Mouse (Mus musculus): ENCODE results near the gene Nqo1. TPM values are rescaled to one million over a fixed set of nuclear protein-coding genes. Genes with fewer than 3 reads are reported as not detected.
A peak's percentile ranks its signal among the peaks of the same experiment; 100 is the strongest.

The Nqo1 gene
- total RNA-seq, 2 experiments from 2014 or later, result 27.9 to 33.4 TPM

DNA sequence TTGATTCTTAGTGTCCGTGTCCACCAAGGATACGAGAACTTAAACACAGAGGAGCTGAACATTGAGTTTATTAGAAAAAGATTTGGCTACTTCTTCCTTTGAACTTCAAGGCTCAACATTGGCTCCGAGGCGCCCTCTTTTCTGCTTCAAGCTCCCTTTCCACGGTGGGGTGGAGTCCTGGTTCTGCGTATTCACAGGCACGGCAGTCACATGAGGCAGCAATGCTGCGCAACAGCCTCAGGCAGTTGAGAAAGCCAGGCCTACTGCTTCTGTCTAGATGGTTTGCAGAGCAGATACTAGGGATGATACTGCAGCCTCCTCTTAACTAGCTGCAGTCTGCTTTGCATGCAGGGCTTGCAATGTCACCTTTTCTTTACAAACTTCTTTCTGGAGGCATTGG, 9.5 kb upstream of the Nqo1 start:
- intact Hi-C loops (cut with DNase I), result loop anchor here (5.0 kb wide), 1 partner anchor 165 kb away; no protein-coding TSS in a partner anchor
- no peak for DNase-seq (ENCODE audit: low spot score)

DNA sequence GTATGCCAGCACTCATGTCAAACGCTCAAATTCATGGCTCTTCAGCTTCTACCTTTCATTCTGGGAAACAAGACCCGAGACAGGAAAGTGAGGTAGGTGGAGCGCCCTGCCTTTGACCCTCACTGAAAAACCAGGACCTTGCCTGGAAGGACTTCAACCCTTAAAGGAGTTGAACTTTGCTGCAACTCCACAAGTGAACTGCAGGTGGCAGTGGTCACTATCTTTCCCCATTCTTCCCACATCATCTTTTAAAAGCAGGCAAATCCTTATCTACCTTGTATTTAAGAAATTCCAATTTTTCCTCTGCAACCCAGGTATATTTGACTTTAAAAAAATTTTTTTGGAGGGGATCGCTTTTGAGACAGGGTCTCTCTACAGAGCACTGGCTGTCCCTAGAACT, 8.4 kb upstream of the Nqo1 start:
- intact Hi-C loops (cut with DNase I), result loop anchor here (5.0 kb wide), 1 partner anchor 166 kb away; no protein-coding TSS in a partner anchor

DNA sequence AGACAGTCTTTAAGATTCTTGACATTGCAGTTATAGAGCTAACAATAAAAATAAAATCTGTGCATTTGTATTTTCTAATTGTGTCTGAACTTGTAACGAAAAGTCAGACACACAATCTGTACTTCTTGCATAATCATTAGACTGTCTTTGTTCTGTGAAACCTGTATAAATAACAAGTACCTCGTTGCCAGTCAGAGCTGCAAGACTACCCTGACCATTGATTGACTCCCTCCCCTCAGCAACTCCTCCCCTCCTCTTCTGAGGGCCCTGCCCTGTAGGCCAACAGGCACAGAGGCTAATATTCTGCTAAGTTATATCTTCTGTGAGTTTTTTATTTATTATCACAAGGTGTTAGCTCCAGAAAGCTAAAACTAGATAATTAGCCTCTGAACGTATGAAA, 2.9 kb upstream of the Nqo1 start:
- no peak for DNase-seq (ENCODE audit: low spot score)
- intact Hi-C loops (cut with DNase I), result no loop called here

More for the DNA sequence above, 8.4 kb upstream of the Nqo1 start:
- no peak for DNase-seq (ENCODE audit: low spot score)

DNA sequence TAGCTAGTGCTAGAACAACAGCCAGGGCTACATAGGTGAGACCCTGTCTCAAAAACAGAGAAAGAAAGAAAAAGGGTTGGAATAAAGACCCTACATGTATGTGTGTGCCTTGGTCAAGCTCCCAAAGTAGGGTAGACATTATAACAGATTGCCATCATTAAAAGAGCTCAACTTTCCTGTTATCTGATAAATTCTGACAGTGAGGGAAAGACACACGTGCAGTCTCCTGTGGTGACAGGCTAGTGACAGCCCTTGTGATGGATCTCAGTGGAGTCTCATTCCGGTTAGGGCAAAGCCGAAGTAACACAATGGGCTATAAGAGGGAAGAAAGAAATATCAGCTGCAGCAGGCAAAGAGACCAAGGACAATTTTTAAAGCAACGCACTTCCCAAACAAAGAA, 1.1 kb upstream of the Nqo1 start:
- intact Hi-C loops (cut with DNase I), result no loop called here
- no peak for DNase-seq (ENCODE audit: low spot score)

DNA sequence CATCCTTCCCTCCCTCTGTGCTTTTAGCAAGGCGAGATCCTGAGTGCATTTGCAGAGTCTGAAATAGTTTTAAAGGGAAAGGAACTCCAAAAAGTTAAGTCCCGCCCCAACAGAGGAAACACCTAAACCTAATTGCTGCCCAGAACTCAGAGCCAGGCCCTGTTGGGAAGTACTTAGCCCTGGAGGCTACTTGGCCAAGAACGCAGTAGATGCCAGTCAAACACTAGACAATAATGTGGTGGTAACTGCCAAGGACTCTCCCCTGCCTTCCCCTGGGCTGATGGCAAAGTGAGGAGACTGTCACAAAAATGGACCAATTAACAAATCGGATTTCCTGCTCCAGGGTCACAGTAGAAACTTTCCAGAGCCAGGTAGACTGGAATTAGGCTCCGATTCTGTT, 1.1 kb downstream of the Nqo1 start:
- intact Hi-C loops (cut with DNase I), result no loop called here
- no peak for DNase-seq (ENCODE audit: low spot score)

DNA sequence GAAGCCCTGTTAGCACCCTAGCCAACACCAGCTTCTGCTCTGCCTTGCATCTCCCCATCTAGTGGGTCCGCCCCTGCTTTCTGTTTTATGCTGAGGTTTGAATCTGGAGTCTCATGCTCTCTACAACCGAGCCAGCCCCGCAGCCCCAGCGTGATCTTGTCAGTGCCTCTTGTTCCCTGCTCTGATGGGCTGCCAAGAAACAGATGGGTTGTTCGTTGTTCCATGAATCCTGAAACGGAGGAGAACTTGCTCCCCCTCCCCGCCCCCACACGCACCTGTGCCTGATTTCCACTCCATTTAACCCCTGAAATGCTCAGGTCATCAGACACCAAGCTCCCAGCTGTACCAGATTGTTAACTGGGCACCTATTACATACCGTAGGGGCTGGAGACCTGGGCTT, 3.5 kb downstream of the Nqo1 start:
- intact Hi-C loops (cut with DNase I), result no loop called here
- no peak for DNase-seq (ENCODE audit: low spot score)

DNA sequence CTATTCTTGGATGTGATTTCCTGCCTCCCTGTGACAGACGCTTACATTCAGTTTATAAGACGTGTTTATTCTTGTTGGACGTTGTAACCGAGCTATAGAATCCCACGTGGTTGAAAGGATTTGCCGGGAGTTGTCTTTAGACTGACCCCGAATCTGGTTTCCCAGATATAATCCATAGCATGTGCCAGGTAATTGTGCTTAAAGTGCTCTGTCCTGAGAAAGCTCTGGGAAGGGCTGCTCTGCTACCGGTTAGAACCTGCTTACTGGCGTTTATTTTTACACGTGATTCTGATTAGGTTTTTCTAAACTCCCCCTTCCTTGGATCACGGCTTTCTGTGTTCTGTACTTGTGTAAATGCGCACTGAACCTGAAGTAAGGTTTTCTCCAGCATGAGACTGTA, 5.3 kb downstream of the Nqo1 start:
- DNase-seq (ENCODE audit: low spot score), result no peak
- intact Hi-C loops (cut with DNase I), result no loop called here

DNA sequence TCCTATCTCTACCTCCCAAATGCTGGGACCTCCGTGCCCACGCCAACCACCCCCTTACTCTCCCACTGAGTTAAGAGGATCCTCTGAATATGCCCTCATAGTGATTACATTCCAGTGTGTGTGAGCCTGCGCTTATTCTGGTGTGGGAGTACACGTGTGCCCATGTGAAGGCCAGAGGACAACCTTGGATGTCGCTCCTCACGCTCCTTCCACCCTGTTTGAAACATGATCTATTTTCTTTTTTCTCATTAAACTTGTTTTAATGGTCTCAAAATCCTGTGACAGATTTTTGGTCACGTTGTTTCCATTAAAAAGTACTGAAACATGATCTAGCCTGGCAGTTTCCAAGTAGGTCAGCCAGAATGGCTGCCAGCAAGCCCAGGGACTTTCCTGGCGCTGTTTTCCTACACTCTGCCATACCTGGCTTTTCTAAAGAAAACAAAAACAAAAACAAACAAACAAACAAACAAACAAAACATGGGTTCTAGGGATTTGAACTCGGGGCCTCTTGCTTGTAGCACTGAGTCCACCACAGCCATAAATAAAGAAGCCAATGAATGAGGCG, 6.8 kb downstream of the Nqo1 start:
- no peak for DNase-seq (ENCODE audit: low spot score)
- intact Hi-C loops (cut with DNase I), result no loop called here

DNA sequence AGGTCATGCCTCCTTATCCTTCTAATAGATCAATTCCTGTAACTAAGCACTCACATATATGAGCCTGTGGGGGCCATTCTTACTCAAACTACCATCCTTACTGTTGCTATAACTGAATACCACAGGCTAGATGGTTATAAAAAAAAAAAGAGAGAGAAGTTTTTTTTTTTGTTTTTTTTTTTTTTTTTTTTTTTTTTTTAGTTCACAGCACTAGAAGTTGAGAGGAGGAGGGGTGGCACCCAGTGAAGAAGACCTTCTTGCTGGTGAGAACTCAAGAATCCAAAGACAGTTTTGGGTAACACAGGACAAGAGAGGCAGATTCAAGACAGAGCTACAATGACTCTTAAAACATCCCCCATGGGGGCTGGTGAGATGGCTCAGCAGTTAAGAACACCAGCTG, 7.6 kb downstream of the Nqo1 start:
- intact Hi-C loops (cut with DNase I), result no loop called here

DNA sequence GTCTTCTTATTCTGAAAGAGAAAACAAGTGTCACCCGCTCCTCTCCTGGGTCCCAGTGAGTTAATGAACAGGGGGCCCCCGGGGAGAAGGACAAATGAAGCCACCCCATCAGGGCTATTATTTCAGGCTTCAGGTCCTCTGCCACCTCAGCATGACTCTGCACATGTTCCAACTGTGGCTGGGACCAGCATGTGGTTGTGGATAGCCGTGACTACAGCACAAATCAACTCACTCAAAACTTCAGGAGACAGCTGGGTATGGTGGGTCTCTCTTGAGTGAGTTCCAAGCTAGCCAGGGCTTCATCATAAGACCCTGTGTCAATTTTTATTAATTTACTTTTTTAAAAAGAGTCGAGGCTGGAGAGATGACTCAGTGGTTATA, 11.9 kb downstream of the Nqo1 start:
- intact Hi-C loops (cut with DNase I), result no loop called here
- DNase-seq (ENCODE audit: low spot score), result no peak

More for the DNA sequence above, 7.6 kb downstream of the Nqo1 start:
- DNase-seq (ENCODE audit: low spot score), result no peak

DNA sequence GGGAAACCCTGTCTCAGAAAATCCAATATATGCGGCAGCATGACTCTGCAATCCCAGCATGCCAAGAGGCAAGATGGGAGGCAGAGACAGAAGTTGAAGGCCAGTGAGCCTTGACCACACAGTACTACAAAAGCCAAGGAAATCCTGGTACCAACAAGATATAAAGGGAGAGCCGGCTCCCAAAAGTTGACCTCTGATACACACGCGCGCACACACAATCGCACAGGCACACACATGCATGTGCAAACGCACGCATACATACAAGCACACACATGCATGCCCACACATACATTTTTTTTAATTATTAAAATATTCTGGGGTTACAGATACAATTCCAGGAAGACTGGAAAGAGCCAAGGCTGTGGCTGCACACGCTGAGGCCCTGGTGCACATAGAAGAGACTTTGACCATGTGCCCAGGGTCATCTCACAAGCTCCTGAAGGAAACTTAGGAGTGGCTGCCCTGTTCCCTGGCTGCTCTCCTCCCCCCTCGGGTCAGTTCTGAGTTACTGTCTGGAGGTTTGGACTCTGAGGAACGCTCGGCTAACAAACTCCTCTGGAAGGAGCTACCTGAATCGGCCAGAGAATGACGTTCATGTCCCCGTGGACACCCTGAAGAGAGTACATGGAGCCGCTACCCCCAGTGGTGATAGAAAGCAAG, 12.4 kb downstream of the Nqo1 start:
- no peak for DNase-seq (ENCODE audit: low spot score)
- intact Hi-C loops (cut with DNase I), result no loop called here

DNA sequence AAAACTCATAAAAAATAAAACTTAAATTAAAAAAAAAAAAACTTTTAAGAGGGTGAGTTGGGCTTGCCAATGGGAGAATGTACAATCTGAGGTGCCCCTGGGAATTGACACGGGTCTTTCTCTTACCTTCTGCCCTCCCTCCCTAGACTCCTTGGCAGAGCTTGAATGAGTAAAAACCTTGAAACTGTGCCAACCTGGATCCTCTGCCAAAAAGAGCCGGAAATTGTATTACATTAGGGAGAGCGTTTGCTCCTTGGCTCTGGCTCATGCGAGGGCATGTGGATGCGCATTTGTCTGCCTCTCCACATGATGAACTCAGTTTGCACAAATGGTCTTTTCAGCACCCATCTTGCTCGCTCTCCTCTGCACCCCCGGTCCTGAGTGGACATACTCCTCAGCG, 13.4 kb downstream of the Nqo1 start:
- DNase-seq (ENCODE audit: low spot score), result no peak
- intact Hi-C loops (cut with DNase I), result loop anchor here (2.0 kb wide), 1 partner anchor 35 kb away; the partner anchor contains the start of gene Nob1

DNA sequence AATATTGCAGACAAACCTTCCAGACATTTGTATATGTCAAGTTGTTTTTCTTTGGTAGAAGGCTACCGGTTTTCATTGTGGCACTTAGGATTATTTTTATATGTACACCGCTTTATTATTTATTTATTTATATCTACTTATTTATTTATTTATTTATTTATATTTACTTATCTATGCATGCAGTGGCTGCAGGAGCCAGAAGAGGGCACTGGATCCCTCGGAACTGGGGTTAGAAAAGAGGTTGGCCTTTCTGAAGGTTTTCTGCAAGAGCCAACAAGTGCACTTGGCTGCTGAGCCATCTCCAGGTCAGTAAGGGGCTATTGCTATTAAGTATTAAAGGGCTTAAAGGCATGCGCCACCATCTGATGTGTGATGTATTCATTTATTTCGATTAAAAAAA, 15.1 kb downstream of the Nqo1 start:
- no peak for DNase-seq (ENCODE audit: low spot score)
- intact Hi-C loops (cut with DNase I), result loop anchor here (2.0 kb wide), 1 partner anchor 37 kb away; the partner anchor contains the start of gene Nob1

DNA sequence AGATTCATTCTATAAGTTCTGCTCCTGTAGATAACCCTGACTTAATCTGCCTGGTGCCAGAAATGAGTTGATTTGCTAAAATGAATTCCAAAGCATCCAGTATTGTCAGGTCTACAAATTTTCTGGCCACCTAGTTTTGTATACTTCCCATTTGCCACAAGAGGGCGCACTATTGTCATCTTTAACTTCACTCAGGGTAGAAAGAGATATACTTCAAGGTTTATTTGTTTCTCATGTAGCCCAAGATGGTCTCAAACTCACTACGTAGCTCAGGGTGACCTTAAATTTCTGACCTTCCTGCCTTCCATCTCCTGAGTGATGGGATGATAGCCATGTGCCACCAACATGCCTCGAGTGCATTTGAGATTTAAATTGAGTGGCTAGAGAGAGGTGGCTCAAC, 16.4 kb downstream of the Nqo1 start:
- intact Hi-C loops (cut with DNase I), result no loop called here
- DNase-seq (ENCODE audit: low spot score), result no peak

DNA sequence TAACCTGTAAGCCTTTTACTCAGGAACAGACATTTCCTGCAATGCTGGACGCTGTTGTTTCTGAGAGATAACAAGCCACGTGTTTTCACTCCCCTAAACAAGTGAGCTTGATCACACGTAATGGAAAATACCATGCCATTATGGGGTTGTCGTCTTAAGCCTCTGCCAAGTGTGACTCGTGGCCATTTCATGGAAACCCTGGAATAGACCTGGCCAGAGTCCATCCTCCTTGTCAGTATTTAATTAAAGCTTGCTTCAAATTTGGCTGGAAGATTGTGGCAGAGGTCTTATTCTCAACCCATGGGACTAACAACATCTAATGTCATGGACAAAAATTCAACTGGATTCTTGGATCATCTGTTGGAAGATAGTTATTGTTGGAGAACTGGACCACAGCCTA, 16.8 kb downstream of the Nqo1 start:
- intact Hi-C loops (cut with DNase I), result no loop called here
- peak; percentile 42 for DNase-seq (ENCODE audit: low spot score)

DNA sequence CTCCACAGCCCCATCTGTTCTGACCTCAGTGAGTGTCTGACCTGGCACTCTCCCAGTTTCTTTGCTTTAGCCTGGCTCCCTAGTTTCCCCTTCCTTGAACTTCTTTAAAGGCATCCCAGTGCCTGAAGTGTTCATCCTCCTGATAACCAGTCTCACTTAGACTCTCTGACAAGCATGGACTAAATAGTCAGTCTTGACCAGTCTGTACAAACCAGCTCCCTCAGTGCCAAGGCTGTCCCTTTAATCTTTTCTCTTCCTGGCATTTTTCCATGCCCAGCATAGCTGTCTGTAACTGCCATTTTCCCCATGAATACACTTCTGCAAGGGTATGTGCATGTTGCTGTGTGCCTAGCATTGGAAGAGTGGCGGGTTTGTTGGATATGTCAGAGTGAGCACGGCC, 17.9 kb downstream of the Nqo1 start:
- intact Hi-C loops (cut with DNase I), result no loop called here
- no peak for DNase-seq (ENCODE audit: low spot score)

DNA sequence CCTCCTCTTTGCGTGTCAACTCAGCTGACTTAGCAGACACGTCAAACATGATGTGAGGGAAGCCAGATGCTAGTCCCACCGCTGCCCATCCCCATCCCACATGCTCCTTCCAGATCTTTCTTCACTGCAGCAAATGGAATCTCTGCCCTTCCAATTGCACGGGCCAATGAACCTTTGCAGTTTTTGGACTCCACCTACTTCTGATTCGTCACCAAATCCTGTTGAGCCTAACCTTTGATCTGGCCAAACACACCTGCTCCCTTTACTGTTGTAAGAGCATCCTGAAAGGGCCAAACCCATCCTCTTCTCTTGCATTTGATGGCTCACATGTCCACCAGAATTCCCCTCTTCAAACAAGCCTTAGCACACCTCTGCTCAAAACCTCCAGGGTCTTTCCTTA, 18.4 kb downstream of the Nqo1 start:
- no peak for DNase-seq (ENCODE audit: low spot score)
- intact Hi-C loops (cut with DNase I), result no loop called here

DNA sequence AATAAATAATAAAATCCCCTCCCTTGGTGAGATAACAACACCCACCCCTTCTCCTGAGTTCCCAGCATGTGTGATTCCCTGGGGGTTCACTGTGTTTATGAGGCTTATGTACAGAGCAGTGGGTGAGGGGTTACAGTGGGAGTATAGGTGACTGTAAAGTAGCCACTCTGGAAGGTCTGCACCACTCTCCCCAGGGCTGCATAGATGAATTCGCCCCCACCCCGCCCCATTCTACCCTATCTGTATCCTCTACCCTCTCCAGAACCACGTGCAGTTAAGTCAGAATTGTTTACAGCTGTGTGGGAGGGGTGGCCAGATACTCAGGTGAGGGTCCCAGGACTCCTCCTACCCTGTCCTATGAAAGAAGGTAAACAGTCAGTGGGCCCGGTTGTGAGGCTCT, 20.1 kb downstream of the Nqo1 start:
- intact Hi-C loops (cut with DNase I), result no loop called here
- DNase-seq (ENCODE audit: low spot score), result no peak

DNA sequence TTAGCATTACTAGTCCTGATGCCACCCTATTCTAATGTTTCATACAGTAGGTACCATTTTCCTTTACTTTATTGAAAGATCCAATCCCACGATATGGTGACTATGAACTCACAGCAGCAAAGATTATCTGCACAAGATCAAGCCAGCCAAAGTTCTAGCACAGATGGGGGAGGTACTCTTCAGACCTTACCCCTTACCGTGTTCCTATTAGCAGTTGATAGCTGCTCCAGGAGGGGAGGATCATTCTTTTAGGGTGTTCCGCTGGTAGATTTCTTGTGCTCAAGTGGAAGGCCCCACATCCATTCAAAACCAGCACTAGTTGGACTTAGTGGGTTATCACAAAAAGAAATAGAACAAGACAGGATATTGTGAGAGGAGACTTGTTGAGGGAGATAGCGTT, 21.3 kb downstream of the Nqo1 start:
- intact Hi-C loops (cut with DNase I), result no loop called here
- DNase-seq (ENCODE audit: low spot score), result no peak

DNA sequence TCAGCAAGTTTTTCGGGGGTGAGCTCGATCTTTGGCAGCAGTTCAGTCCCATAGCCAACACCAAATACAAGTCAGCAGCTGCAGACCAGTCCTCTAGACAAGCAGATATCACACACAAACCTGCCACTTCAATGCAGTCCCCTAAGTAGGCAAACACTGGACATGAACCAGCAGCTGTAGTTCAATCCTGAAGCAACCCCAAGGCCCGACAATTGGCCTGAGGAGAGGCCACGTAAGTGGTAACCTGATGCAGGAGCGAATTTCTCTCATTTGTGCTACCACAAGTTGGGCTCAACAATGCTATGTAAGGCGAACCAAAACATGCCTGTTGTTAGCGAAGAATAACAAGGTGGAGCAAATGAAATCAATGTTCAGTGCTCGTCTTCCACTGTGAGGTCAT, 22.3 kb downstream of the Nqo1 start:
- intact Hi-C loops (cut with DNase I), result no loop called here
- no peak for DNase-seq (ENCODE audit: low spot score)

DNA sequence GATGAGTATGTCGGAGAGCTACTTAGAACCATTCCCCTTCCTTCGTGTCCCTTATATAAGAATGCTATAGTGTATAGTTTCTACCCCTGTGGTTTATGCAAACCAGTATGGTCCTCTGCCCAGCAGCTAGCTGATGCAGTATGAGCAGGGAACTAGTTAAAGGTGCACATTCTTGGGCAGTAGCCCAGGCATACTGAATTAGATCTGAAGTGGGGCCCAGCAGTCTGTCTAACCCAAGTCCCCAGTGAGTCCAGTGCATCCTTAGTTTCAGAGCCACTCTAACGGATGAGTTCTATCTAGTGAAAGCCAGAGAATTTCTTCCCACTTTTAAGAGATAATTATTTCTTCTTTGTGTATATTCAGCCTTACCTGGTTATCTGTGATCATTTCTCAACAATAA, 25.7 kb downstream of the Nqo1 start:
- DNase-seq (ENCODE audit: low spot score), result no peak
- intact Hi-C loops (cut with DNase I), result no loop called here

DNA sequence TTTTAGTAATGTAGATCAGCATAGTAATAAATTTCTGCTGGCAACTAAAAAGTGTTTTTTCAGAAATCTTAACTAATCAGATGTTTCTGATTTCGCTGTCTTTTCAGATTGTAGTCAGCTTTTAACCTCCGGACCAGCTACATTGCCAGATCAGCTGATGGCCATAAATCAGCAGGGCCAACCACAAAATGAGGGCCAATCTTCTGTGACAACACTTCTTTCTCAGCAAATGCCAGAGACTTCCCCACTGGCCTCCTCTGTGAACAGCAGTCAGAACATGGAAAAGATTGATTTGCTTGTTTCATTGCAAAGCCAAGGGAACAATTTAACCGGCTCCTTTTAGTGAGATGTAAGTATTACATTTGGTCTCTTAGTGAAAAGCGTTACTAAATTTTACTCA, 32.7 kb downstream of the Nqo1 start:
- no peak for DNase-seq (ENCODE audit: low spot score)
- intact Hi-C loops (cut with DNase I), result no loop called here
